Mouse (Mus musculus) spleen, postnatal 4 days (tissue): ENCODE results near the gene Egfr.

Experiments used
- DNase-seq, 2 experiments: peaks; one replicate each; pipeline ENCODE4 v3.0.0; 2022; ENCODE audit warnings: low spot score in 2 of 2

The Egfr gene

DNA sequence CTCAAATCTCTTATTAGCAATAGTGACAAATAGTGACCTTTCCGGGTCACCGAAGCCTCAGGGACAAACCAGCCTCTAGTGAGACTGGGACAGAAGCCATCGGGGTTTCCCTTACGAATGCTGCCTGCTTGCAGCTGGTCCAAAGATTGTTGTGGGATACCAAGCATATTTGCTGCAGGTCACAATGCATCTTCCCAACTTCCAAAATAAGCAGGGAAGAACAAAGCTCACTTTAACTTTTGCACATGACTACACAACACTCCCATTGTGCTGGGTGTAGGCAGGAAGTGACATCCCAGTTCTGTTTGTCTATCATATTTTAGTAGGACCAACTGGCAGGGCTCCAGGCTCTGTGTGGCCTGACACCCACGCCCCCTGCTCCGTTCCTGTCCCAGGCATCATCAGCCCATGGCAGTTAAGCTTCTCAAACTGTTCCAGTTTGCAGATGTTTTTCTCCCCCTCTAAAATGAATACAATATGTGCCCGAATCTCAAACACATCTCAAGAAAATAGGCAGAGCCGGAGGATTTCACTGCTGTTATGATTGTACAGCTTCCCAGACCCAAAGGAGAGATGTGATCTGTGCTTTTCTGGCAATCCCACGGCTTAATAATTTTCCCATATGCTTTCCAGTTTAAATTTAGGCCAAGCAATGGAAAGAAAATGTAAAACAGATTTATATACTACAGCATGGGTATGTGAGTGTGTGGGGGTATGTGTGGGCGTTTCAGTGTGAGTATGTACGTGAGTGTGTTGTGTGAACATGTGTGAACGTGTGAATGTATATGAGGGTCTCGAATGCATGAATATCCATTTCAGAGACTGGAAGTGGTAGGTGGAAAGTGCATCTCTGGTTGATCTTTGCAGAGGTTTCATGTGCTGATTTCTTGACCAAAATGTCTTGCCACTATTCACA, 143.7 kb downstream of the Egfr start:
- DNase-seq: no peak

DNA sequence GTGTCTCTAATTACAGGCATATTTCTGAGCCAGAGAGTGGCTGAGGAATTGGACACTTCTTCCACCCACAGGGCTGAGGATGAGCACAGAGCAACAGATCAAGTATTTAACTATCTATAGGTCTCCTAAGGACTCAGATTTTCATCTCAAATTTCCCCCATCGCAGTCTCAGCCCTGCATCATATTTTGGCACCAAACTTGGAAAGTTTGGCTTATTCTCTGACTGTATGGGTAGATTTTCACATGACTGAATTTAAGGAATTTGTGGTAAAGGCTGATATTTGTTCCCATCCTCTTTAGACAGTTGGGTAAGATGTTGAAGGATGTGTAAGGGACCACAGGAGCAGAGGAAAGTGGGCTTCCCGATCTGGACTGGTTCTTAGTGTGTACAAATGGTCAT, 145.7 kb downstream of the Egfr start:
- DNase-seq: no peak

DNA sequence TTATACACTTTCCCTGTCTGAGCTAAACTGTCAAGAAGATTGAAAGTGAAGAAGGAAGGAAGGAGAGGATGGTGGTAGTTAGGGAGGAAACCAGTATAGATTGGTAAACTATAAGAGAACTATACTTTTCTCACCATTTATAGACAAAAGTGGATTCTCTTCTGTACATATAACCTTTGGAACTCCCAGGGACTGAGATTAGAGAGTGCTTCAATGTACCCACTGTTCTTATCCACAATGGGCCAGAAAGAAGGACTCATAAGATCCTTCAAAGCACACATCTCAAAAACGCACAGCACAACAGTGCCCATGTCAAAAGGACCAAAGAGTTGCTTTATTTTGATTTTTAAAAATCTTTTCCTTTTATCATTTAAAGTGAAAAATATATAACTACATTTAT, 148.2 kb downstream of the Egfr start:
- no peak for DNase-seq

DNA sequence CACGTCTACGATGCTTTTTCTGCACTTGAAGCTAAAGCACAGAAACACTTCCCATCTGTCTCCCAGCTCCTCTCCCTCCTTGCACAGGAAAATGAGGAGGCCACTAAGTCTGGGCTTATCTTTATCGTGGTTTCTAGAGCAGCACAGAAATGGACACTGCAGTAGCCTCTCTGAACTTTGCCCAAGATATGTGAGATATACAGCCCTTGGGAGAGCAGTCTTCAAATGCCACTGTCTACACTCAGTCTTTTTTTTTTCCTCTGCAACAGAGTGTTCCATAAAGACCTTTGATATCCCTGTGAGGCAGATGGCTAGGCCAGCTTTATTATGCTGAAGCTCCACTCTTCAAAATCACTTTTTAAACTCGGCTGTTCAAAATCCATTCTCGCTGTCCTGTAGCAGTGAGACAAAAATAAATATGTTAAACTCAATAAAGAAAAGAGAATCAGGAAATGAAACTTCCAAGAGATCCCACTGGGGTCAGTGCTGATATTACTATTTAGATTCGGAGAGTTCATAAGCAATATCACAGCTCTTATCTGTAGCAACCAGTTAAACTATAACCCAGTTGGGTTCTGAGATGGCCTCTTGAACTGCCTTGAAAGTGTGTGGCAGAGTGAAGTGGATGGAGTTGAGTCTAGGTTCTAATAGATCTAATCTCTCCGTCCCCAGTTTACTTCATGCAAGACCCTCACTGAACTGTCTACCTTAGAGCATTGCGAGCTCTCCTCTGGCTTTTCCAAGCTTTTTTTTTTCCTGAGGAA, 148.8 kb downstream of the Egfr start:
- DNase-seq: no peak

DNA sequence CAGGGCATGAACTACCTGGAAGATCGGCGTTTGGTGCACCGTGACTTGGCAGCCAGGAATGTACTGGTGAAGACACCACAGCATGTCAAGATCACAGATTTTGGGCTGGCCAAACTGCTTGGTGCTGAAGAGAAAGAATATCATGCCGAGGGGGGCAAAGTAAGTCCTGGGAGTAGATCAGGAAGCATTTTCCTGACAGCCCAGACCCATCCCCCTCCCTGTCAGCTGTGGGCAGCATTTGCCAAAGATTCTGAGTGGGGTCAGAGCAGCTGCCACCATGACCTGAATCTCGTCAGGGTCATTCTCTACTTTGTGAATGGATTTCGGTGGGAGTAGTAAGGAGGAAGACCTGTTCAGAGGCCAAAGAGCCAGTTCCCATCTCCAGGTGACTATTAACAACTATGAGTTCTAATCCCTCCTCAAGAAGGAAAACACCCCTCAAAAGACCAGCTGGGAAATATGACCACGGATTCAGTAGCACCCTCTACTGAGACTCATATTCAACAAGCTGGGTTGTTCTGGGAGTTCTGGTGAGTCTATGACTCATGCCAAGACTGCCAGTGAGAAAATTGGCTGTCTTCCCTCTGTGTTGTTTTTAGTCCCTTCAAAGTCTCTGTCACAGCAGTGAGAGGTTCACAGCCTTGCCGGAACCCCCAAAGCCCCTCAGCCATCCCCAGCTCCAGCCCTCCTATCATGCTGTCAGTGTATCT, 152.5 kb downstream of the Egfr start:
- no peak for DNase-seq

DNA sequence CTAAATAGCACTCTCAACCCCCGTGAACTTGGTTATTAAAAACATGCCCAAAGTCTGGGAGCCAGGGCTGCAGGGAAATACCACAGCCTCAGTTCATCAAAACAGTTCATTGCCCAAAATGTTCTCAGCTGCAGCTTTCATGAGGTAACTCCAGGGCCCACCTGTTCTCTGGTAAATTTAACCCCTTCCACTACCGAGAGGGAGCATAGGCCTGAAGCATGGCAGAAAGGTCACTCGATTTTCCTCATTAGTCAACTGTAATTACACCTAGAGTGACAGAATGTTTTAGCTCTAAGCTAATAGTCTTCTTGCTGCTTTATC, 153.0 kb downstream of the Egfr start:
- no peak for DNase-seq

DNA sequence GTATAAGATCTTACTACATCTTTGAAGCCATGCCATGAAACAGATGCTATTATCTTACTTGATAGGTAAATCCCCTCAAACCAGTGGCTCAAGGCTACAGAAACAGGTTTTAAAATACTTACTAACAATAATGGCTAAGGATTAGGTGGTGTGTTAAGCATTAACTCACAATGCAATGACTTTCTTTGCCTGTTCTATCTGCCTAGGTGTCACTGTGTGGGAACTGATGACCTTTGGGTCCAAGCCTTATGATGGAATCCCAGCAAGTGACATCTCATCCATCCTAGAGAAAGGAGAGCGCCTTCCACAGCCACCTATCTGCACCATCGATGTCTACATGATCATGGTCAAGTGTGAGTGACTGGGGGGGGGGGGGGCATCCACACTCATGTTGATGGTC, 154.5 kb downstream of the Egfr start:
- DNase-seq: no peak

DNA sequence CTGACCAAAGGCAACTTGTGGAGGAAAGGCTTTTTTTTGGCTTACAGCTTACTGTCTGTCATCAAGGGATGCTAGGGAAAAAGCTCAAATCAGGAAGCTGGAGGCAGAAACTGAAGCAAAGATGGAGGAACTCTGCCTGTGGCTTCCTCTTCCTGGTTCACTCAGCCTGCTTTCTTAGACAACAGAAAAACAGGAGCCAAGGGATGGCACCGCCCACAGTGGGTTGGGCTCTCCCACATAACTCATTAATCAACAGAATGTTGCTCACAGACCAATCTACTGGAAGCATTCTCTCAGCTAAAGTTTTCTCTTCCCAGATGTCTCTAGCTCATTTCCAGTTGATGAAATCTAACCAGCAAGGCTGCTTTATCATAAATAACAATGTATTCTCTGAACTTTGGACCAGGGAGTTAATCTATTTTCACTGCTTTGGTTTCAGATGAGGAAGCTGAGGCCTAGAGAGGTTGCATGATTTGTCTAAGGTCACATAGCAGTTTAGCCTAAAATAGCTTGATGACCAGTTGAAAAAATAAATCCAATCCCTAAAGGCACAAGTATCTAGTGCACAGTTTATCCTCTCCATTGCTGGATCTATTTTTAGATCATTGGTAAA, 155.6 kb downstream of the Egfr start:
- DNase-seq: no peak

DNA sequence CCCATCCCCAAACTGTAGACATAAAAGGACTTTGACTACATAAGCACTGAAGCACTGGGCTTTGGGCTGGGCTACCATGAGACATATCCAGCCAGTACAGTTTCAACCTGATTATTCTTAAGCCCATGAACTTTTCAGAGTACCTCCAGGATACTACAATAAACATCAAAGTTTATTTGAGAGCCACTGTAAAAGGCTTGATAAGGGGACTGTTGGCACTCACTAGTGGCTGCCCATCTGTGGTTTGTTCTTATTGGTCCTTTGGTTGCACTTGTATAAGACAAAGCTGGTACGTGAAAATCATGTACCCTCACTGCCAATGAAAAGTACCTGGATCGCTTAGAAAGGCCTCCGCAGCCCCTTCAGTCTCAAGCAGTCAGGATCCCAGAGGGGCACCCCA, 162.8 kb downstream of the Egfr start:
- DNase-seq: no peak

DNA sequence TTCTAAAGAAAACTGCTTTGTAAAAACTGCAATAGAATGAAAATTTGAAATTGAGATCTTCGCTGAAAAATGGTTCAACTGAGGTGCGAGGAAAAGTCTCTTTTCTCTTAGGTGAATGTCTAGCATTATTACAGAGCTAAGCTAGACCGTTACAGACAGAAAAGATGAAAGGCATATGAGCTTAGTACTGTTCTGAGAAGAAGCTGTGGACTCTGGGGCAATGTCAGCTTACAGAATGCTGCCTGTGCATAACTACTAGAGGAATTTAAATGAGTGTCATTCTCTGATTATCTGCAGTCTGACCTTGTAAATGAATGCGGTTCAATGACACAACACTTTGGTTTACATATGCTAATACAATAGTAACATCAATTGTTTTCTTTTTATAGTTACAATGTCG, 163.8 kb downstream of the Egfr start:
- DNase-seq: no peak

DNA sequence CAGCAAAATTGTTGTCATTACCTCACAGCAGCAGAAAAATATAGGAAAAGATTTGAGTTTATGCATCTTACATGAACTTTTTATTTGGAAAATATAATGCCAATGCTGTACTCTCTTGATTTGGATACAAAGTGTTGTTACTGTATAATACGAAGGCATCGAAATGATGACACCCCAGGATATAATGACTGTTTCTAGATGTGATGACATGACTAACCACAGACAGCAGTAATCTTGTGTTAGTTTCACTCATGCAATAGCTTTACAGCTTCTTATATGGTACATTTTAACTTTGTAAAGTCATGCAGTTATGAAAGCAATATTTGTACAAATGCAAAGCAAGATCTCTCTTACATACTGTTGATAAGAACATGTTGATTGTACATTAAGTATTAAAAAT, 165.5 kb downstream of the Egfr start:
- no peak for DNase-seq

DNA sequence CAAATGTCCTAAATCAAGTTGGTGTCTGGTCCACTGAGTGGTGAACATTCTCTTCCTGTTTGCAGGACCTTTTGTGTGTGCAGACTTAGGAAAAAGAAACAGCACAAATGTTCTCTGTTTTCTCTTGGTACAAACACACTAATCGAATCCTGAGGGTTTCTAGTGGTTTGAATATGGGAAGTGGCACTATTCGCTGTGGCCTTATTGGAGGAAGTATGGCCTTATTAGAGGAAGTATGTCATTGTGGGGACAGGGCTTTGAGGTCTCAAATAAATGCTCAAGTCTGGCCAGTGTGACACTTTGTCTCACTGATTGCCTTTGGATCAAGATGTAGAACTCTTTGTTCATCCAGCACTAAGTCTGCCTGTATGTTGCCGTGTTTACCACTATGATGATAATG, 180.2 kb downstream of the Egfr start:
- no peak for DNase-seq

DNA sequence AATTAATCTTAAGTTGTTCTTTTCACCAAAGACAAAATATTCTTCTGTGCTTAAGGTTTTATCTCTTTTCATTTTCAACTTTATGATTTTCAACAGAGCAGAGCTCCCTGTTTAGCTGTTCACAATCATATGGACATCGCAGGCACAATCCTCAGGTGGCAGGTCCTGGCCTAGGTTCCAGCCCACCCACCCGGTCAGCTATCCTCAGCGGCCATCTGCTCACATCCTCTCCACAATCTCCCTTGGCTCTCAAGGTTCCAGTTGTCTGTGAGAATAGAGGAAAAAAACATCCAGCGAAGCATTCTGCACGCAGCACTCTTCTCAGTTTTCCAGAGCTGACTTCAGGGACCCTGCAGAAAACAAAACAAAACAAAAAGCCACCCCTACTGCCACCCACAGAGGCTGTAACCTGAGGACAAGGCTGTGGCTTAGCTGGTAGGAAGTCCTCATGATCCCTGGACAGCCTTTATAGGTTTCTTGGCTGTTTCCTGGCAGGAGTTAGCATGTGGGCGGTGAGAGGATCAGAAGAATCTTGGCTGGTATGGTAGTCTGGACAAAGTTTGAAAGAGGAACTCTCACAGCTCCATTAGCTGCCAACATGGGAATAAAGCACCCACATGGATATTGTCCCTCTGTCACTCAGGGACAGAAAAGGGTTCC, 183.7 kb downstream of the Egfr start:
- DNase-seq: no peak

DNA sequence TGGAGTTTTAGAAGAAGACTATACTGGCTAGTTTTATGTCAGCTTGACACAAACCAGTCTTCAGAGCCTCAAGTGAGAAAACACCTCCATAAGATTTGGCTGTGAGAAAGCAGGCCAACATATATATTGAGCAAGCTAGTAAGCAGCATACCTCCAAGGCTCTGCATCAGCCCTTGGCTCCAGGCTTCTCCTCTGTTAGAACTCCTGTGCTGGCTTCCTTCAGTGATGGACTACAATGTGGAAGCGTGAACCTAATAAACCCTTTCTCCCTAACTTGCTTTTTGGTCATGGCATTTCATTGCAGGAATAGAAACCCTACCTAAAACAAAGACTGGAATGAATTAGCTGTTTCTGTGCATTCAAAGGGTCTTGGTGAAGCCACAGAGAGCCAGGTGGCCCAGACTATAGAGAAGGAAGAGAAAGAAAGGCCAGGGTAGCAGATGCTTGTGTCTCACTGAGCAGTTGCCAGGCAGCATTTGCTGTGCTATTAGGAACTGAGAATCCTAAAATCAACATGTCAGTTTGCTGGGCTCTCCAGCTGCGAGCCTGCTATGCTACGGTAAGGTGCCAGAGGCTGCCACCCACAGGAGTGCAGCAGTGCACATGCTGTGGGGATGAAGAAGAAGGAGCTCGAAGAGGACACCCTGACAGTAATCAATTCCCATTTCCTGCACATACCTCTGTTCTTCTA, 189.2 kb downstream of the Egfr start:
- DNase-seq: no peak

DNA sequence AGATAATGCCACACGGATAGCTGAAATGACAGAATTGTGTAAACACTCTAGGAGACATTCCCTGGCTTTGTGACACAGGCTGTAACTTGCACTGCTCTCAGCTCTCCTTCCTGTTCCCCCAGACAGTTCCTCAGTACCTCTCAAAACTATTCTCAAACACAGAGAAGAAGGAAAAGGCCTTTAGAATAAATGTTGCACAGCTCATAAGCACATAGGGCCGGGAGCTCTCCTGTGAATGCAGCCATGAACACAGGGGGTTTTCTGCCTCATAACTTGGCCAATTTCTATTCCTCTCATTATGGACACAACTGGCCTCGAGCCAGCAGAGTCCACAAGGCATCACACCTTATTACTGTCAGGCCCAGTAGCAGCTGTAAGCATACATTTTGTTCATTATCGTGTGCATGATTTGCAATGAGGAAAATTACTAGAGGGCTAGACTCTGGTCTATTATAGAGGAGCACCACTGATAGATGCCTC, 190.0 kb downstream of the Egfr start:
- DNase-seq: no peak

DNA sequence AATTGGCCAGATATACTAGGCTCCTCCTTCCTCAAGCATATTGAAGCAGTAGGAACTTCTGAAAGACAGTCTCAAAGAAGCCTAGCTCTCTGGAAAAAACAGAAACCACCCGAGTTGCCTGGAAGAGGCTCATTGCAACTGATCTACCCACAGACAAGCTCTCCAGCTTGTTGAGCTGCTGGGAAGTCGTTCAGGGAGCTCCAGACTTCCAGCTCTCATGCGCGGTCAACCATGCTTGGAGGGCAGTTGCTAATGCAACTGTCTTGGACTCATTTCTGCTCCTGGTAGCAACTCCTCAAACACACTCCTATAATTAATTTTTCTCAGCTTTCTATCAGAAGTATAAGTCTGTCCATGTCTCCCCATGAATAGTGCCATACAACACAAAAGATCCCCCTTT, 191.0 kb downstream of the Egfr start:
- DNase-seq: no peak

DNA sequence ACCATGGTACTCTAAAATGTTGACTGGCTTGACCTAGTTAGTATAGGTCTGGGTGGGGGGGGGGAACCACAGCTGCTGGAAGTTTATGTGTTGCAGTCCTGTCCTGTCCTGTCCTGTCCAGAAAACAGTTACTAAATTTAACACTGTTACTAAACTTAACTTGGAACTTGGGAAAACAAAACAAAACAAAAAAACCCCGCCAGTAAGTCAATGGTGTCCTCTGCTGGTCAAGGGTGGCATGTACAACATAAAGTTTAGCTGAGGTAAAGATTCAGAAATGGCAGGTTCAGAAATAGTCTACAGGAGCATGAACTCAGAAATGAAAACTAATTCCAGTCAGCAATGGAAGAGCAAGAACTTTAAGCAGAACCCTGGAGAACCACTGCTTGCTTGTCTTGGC, 196.8 kb downstream of the Egfr start:
- DNase-seq: peak in 1 of 2 experiments; percentile 58

DNA sequence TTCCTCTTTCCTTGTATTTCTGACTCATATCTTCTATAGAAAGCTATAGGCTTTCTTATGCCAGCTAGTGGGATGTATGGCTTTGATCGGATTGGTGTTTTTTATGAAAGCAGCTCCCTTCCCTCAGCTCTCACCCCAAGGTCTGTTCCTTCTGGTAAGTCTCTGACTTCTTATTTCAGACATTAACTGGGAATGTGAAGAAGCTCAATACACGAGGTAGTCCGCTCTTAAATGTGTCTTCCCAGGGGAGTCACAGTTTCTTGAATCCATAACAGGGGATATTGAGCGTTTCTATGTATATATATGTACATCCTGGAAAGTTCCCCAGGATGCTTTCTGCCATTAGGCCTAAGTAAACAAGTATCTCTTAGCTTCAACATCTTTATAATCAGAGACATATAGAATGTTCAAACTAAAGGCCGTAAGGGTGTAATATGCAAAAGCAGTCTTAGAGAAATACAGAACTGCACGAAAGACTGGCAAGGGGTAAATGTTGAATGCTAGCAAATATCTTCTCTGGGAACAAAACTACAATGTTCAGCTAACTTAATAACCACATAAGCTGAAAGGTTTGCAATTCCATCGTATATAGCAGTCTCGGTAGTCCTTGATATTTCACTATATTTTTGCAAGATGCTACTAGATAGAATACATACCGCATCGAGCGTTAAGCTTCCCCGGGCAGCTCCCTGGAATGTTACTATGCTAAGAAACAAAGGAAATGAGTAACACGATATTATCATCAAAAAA, 198.4 kb downstream of the Egfr start:
- DNase-seq: peak in 1 of 2 experiments; percentile 55

DNA sequence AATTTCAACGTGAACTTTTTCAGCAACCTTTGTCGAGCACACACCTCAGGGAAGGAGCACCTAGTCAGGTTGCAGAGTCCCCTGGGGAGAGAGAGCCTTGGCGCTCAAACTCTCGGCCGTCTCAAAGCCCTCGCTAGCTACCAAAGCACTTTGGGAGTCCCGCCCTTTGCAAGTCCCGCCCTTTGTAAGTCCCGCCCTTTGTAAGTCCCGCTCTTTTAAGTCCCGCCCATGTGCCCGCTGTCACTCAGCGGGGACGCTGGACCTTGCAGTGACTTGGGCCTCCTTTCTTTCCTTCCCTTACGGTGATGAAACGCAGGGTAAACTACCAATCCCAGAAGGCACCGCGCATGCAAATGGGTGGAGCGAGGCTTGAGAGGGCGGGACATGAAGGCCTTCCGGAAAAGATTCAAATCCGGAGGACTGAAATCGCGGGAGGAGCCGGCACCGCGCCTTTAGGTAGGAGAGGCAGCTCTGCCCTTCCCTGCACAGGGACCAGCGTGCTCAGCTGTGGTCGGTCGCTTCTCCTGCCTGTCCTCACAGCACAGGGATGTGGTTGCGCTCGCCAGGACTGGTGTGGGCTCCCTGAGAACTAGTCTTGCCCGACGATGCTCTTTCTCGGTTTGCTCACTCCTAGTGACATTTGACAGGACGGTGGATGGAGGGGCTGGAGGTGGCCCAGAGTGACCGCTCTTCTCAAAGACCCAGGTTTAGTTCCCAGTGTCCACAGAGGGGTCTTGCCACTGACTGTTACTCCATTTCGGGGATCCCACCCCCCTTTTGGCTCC, 199.2 kb downstream of the Egfr start, which contains the start of gene Fbxo48:
Gene Fbxo48 (plus strand): TSS at position 400 of the 785 bp plus-strand sequence.
- peak; percentile 95 to 96 for DNase-seq

DNA sequence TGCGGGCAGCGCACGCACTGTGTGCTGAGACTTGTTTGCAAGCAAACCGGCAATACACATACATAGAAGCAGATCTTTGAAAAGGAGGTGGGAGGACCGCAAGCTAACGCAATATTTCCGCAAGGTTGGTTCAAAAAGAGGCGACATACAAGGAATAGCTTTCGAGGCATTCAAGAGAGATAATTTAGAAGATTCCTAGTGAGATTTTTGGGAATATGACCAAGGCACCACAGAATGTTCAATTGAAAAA, 199.7 kb downstream of the Egfr start:
- DNase-seq: no peak
